In the genomic region with DNA sequence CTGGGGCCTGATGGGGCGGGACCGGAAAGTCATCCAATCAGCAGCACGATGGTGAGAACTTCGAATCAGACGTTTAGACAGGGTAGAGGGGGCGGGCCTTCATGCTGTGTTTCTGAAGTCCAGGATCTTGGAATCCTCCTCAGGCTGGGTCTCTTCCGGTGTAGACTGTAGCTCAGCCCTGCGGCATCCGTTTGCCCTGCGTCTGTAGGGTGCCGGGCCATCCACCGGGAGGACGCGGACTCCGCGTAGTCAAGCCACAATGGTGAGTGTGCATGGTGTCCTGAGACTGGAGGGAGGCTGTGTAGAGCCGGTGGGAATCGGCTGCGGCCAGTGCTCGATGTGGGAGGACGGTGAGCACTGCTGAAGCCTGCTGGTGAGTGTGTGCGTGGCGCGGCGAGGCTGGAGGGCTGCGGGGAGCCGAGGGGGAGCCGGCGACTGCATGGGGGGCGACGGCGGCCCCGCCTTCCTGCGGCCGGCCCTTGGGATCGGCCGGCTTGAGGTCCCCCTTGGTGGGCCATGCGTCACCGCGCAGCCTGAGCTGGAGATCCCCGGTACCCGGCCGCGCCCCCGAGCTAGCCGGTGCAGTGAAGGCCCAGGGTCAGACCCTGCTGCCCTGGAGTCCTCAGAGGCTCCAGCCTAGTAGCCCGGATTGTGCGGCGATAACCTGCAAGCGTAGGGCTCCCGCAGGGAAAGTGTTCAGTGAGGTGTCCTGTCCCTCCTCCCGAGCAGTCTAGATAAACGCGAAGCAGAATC, we compare ENCODE assay signal across 8 mouse cellular contexts. TPM values are rescaled to one million over a fixed set of nuclear protein-coding genes. Genes with fewer than 3 reads are reported as not detected.
DNase-seq lines count a peak whose midpoint lies in the region; ATAC-seq and TF ChIP-seq lines count a peak whose summit lies in the region.

A gene (plus strand): TSS at position 84 of the 753 bp plus-strand sequence.

- DNase-seq in 3134 (ENCODE audit: extremely low read depth, insufficient read length, low spot score): peak; percentile 89
- peak; percentile 91 to 94 for DNase-seq in adrenal gland, postnatal 36 days
- DNase-seq in heart, adult 8-10 months (ENCODE audit: low spot score): peak; percentile 94
- peak; percentile 97 for DNase-seq in kidney, adult 9 months
- DNase-seq in limb, embryonic 14.5 days (ENCODE audit: low spot score): peak; percentile 96
- DNase-seq in midbrain, postnatal 0 days (ENCODE audit: low spot score): peak; percentile 97
- DNase-seq in spleen, postnatal 14 days (ENCODE audit: low spot score in 2 of 2): peak; percentile 49 to 60

- peak; percentile 99 for ATAC-seq in embryonic facial prominence, embryonic 13.5 days (ENCODE audit: insufficient number of reproducible peaks, insufficient read depth, low FRiP score, low TSS enrichment, low read depth)
- ATAC-seq in limb, embryonic 14.5 days (ENCODE audit: low FRiP score, low read depth): peak; percentile 100
- ATAC-seq in midbrain, postnatal 0 days (ENCODE audit: low FRiP score): peak; percentile 99

- WGBS in embryonic facial prominence, embryonic 13.5 days: under 1% methylated on average over 54 of the region's 54 CpGs
- WGBS in limb, embryonic 14.5 days: under 1% methylated on average over 39 of the region's 54 CpGs
- under 1% methylated on average over 48 of the region's 54 CpGs for WGBS in midbrain, postnatal 0 days

- peak within 1 kb of the TSS; percentile 96 for H3K9ac ChIP-seq in embryonic facial prominence, embryonic 13.5 days
- H3K9ac ChIP-seq in limb, embryonic 14.5 days (ENCODE audit: low read depth, low read length, severe bottlenecking): peak within 1 kb of the TSS; percentile 89
- peak within 1 kb of the TSS; percentile 94 for H3K9ac ChIP-seq in midbrain, postnatal 0 days (replicated peaks; ENCODE audit: low read length, poor library complexity, severe bottlenecking)

- no peaks in the 10 kb centered on the region for H3K9me3 ChIP-seq in embryonic facial prominence, embryonic 13.5 days
- H3K9me3 ChIP-seq in limb, embryonic 14.5 days (ENCODE audit: control insufficient read depth, low read length): no peaks in the 10 kb centered on the region
- no peaks in the 10 kb centered on the region for H3K9me3 ChIP-seq in midbrain, postnatal 0 days (ENCODE audit: low read length)

- peak; percentile 18; the same call in 1 of the 2 replicates for TF ChIP-seq CTCF in midbrain, postnatal 0 days (IDR thresholded peaks at IDR 0.05)

- peak within 1 kb of the TSS; percentile 66 for H3K4me2 ChIP-seq in embryonic facial prominence, embryonic 13.5 days
- H3K4me2 ChIP-seq in limb, embryonic 14.5 days (replicated peaks; ENCODE audit: low read depth, low read length, severe bottlenecking): peak within 1 kb of the TSS; percentile 69
- peak within 1 kb of the TSS; percentile 68 for H3K4me2 ChIP-seq in midbrain, postnatal 0 days (ENCODE audit: low read depth, low read length, poor library complexity, severe bottlenecking)

- H3K4me3 ChIP-seq in embryonic facial prominence, embryonic 13.5 days: peak within 1 kb of the TSS; percentile 97
- H3K4me3 ChIP-seq in limb, embryonic 14.5 days (replicated peaks; ENCODE audit: low read length): peak within 1 kb of the TSS; percentile 81
- H3K4me3 ChIP-seq in midbrain, postnatal 0 days (ENCODE audit: low read depth, low read length): peak within 1 kb of the TSS; percentile 84

- H3K4me1 ChIP-seq in embryonic facial prominence, embryonic 13.5 days: peaks cover 26% of the 10 kb centered on the region
- H3K4me1 ChIP-seq in limb, embryonic 14.5 days (ENCODE audit: control insufficient read depth, insufficient read depth, low read length): peaks cover 18% of the 10 kb centered on the region
- H3K4me1 ChIP-seq in midbrain, postnatal 0 days (ENCODE audit: insufficient read depth, low read length): peaks cover 19% of the 10 kb centered on the region

- no peaks in the 10 kb centered on the region for H3K36me3 ChIP-seq in embryonic facial prominence, embryonic 13.5 days
- H3K36me3 ChIP-seq in limb, embryonic 14.5 days (ENCODE audit: control insufficient read depth, insufficient read depth, low read length): no peaks in the 10 kb centered on the region
- H3K36me3 ChIP-seq in midbrain, postnatal 0 days (ENCODE audit: insufficient read depth, low read length): no peaks in the 10 kb centered on the region

- H3K27ac ChIP-seq in embryonic facial prominence, embryonic 13.5 days: peak within 1 kb of the TSS; percentile 87
- peak within 1 kb of the TSS; percentile 88 for H3K27ac ChIP-seq in limb, embryonic 14.5 days (replicated peaks; ENCODE audit: low read depth, low read length)
- peak within 1 kb of the TSS; percentile 89 for H3K27ac ChIP-seq in midbrain, postnatal 0 days (ENCODE audit: low read depth, low read length)

- H3K27me3 ChIP-seq in embryonic facial prominence, embryonic 13.5 days: no peaks in the 10 kb centered on the region
- no peaks in the 10 kb centered on the region for H3K27me3 ChIP-seq in limb, embryonic 14.5 days (ENCODE audit: control insufficient read depth, insufficient read depth, low read length)
- H3K27me3 ChIP-seq in midbrain, postnatal 0 days (ENCODE audit: insufficient read depth, low read length): no peaks in the 10 kb centered on the region

- peak; percentile 89; the same call in 1 of the 2 replicates for TF ChIP-seq POLR2A in limb, embryonic 14.5 days (IDR thresholded peaks at IDR 0.05; ENCODE audit: borderline replicate concordance, extremely low read depth, insufficient read depth, insufficient read length)

RNA-seq across cellular contexts. Expression of the gene that starts here (rescaled TPM):
- 1 to 10 TPM; 7.2 to 7.6 TPM for total RNA-seq in adrenal gland, postnatal 36 days (2021)
- polyA plus RNA-seq in embryonic facial prominence, embryonic 13.5 days (2015; fragmentation: Nextera tagmentation; extraction: Ambion mirVana): 9.6 and 11.2 TPM in 2 replicates
- 1 to 10 TPM; 3.0 to 4.7 (median 4.1) TPM for total RNA-seq in heart, adult 8-10 months (2022)
- 3.9 and 4.4 TPM in 2 replicates for polyA plus RNA-seq in limb, embryonic 14.5 days (2012; rRNA removed)
- 10.0 and 11.4 TPM in 2 replicates for polyA plus RNA-seq in limb, embryonic 14.5 days (2014; fragmentation: Nextera tagmentation; extraction: Ambion mirVana)
- total RNA-seq in midbrain, postnatal 0 days (2014; rRNA removed): 23.1 and 23.4 TPM in 2 replicates
- 12.5 and 12.6 TPM in 2 replicates for polyA plus RNA-seq in midbrain, postnatal 0 days (2015; fragmentation: Nextera tagmentation; extraction: Ambion mirVana)

Comparison
In these comparisons a context has a peak if more than half of its experiments do, and no peak if none do; other contexts are left out.
1. Peak in every context shown above with its lines: DNase-seq, ATAC-seq, H3K4me3 ChIP-seq and H3K27ac ChIP-seq.